Mouse (Mus musculus) monocyte, adult 2 months (primary cell): ENCODE measurements around the gene Mia2.
A peak's percentile ranks its signal among the peaks of the same experiment; 100 is the strongest.
"Not testable (repeated sequence)": the region's sequence is repeated elsewhere in the genome, so short reads cannot be mapped to it uniquely, and the experiment has no call there.

Experiments used
- DNase-seq, 2 experiments: peaks; one replicate each; pipeline ENCODE4 v3.0.0; 2022; ENCODE audit warnings: low spot score in 2 of 2, low read depth in 1 of 2

Mia2 gene

DNA sequence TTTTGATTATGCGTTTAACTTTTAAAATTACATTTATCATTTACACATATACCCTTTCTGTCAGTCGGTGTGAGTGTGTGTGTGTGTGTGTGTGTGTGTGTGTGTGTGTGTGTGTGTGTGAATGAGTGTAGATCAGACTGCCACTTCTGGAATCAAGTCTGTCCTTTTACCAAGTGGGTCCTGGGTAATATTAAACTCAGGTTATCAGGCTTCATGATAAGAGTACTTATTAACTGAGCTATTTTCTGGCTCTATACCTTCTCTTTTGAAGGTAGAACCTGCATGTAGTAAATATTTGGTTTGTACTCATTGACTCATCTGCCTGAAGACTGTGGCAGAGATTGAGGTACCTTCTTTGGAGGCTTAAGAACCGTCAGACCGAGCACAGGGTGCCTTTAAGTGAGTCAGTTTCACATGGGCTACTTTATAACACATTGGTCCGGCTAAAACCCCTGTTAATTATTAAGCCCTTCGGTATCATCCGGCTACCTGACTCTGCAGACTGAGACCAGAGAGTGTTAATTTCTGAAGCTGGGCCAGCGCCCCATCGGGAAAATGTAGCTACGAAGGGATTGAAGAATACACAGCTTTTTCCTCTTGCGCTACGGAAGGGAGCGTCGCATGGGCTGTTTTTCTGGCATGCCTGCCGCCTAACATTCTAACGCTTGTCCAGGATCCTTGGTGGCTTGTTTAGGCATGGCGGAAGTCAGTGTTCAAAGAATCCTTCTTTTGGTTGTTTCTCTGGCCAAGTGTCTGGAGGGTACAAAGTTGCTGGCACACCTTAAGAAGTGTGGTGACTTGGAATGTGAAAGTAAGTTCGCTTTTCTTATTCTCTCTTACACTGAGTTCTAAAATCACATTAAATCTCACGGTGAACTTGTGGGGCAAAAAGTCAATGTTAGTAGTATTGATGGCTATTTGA, at the start of gene Mia2:
TSS of gene Mia2 (plus strand) at position 696 of the 922 bp plus-strand sequence.
- no peak for DNase-seq

DNA sequence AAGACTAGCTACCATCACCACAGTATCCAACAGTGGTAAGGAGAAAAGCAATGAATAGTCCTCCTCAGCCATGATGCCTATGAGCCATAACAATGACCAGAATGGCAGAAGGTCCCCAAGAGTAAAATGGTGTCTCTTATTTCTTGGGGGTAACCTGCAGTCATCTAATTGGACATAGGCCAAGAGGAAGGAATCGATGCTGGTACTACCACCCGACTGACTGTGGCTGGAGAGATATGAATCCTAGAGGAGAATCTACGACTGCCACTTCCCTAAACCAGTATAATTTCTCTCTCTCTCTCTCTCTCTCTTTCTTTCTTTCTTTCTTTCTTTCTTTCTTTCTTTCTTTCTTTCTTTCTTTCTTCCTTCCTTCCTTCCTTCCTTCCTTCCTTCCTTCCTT, 43.1 kb upstream of the Mia2 start:
- no peak for DNase-seq

DNA sequence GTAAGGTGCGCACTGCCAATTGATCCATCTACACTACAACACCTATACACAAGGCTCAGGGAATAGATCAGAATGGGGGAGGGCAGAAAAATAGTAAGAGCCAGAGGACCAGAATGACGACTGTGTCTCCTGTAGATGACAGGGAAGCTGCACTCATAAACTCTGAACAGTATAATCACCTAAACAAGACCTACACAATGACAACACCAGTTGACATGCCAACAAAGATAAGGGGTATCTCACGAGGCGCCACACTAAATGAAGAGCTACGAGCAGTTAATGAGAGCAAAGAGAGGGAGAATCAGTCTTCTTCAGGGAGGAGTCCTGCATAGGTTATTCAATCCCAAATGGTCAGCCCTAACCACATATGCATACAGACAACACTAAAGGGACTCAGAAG, 42.4 kb upstream of the Mia2 start:
- DNase-seq, result no peak

DNA sequence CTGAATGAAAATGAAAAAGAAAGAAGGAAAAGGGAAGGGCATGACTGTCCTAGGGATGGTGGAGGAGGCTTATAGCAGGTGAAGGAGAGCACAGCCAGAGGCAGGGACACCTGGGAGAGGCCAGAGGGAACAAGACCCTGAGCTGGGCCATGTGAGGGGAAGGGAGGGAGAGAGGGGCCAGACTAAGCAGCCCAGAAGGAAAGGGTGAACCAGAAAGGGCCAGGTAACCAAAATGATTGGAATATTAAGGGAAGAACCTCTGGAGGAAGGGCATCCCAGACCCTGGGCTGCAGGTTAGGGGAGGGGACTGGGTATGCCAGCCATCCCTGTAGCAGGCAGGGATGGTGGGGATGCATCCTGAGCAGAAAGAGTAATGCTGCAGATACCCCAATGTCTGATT, 41.6 kb upstream of the Mia2 start:
- DNase-seq, result no peak

DNA sequence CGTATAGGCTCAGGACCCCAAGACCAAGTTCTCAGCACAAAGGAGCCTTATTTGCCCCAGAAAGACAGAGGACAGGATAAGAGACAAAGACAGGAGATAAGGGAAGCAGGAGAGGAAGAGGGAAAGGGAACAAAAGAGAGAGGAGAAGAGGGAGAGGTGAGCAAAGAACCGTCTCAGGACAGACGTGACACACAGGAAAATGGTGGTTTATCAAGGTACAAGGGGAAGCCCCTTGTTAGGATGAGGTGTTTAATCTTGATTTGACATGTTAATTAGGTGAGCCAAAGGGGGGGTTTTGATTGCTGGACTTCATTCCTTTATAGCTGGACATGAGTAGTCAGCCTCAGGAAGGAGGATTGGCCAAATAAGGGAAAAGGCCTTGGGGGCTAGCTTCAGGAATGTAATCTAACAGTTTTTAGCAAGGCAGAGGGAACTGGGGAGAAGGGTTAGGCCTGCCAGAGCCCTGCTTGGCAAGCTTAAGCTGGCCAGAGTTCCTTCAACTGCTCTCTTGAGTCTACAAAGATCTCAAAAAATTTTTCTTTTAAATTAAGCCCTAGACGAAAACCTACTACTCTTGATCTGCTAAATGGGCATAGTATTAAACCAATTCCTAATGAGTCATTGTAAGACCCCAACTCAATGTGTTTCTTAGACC, 40.3 kb upstream of the Mia2 start:
- no peak for DNase-seq

DNA sequence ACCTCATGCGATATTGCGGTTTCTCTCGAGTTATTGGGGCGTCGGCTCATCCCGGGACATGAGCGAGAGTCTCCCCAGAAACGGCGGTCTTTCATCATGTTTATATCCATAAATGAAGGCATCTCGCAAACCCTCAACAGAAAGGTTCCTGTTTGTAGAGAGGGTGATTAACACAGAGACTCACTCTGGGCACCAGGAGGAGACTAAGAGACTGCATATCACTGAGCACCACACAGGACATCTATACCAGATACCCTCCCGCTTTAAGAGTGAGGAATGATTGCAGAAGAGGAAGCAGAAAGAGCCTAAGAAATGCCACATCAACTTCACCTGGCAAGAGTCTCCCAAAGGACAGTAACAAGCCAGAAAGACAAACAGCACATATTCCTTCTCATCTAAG, 39.4 kb upstream of the Mia2 start:
- no peak for DNase-seq

DNA sequence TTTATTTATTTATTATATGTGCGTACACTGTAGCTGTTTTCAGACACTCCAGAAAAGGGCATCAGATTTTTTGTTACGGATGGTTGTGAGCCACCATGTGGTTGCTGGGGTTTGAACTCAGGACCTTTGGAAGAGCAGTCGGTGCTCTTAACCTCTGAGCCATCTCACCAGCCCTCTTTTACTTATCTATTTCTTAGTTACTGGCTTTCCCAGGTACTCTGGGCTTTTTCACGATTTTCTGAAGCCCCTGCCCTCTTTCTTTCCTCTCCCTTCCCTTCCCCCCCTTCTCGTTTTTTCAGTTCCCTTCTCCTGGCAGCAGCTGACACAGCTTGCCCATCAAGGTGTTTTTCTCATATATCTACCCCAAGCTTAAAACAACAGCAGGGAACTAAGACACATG, 37.4 kb upstream of the Mia2 start:
- DNase-seq, result not testable (repeated sequence)

DNA sequence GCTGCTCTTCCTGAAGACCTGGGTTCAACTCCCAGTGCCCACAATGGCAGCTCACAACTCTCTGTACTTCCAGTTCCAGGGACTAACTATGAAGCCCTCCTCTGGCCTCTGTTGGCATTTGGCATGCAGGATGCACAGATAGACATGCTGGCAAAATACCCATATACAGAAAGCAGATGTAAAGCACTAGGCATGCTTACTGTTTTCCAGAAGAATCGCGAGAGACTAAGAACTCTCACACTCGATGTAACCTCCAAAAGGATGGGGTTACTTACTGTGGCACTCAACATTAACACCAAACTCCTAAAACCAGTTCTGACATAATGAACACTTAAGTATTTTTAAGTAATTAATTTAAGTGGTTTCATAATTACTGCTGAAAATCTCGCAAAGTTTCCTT, 35.3 kb upstream of the Mia2 start:
- DNase-seq, result no peak

DNA sequence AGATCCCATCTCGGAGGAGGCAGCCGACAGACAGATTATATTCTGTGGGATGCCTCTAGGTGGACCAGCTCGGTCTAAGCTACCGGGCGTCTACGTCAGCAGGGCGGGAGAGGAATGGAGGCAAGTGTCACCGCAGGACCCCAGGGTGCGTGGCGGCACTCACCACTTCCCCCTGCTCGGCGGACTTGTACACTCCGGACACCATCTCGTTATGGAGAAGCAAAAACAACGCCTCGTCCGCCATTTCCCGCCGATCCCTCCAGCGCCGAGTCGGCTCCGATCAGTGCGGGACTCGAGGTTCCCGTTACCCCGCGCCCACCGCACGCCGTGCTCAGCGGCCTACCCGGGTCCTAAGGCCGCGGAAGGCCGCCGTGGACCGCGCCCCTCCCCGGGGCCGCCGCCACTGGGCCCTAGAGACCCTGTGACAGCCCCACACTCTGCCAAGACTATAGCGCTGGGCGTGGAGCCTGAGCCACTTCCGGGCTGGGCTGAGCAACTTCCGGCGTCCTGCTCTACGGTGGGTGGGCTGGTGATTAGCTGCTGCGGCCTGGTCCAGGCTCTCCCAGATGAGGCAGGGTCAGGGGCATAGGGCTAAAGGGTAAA, 34.5 kb upstream of the Mia2 start, which contains the start of gene Trappc6b:
TSS of gene Trappc6b (minus strand) at position 480 of the 603 bp plus-strand sequence.
- peak; percentile 47 to 70 for DNase-seq

DNA sequence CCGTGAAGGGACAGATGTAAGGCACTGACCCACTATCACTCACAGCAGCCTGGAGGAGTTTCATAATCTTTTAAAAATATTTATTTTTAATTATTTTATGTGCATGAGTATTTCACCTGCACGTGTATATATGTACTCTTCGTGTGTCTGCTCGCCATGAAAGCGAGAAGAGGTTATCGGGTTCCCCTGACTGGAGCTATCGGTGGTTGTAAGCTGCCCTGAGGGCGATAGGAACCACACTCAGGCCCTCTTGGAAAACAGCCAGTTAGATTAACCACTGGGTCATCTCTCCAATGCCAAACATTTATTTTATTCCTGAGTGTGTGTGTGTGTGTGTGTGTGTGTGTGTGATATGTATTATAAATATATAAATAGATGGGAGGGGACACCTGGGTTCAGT, 30.8 kb upstream of the Mia2 start:
- no peak for DNase-seq

DNA sequence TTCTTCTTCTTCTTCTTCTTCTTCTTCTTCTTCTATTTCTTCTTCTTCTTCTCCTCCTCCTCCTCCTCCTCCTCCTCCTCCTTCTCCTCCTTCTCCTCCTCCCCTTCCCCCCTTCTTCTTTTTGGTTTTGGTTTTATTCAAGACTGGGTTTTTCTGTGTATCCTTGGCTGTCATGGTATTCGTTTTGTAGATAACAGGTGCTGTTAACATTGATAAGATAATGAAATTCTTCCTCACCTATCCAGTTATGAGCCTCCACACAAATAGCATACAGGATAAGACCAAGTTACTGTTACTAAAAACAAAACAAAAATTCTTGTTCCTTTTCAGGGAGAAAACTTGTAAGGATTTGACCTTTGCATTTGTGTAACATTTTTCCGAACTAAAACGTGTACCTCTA, 29.8 kb upstream of the Mia2 start:
- DNase-seq, result no peak

DNA sequence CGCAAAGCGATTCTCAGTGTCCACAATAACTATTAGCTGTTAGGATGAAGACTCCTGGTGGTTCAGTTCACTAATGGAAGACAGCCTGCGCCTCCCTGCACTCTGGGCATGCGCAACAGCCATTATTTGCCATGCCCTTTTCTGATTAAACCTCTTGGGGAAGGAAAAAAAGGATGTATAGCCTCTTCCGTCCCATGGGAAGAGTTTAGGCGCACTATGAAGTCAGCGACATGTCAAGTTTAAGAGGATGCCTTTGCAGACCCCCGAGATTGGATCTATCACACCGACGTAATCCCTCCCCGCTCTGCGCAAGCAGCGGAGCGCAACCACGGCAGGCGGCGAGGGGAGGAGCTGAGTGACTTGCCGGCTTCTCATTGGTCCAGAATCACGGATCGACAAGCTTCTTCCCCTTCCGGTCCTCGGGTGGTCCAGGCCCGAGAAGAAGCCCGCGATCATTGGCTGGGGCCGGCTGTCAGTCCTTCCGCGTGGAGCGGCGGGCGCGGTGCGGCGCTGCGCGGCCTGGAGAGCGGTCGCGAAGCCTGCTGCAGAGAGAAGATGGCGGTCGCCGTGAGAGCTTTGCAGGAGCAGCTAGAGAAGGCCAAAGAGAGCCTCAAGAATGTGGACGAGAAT, 29.0 kb upstream of the Mia2 start, which contains the start of gene Pnn:
TSS of gene Pnn (plus strand) at position 437 of the 630 bp plus-strand sequence.
- DNase-seq, result peak; percentile 93 to 95

DNA sequence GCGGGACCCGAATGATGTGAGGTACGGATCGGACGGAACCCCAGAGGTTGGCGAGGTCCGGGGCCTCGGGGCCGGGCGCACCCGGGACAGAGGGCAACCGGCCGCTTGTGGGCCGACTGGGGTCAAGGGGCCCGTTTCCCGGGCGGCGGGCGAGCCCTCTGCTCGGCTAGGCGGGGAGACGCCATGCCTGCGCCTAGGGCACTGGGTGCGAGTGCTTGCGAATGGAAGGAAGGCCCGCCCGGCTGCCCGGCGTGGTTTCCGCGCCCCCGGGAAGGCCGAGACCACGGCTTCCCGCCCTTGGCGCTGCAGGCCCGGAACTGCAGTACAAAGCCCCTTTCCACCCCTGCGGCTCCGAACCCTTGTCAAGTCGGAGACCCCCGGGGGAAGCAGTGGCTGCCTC, 28.5 kb upstream of the Mia2 start:
- DNase-seq, result peak in 1 of 2 experiments; percentile 1

DNA sequence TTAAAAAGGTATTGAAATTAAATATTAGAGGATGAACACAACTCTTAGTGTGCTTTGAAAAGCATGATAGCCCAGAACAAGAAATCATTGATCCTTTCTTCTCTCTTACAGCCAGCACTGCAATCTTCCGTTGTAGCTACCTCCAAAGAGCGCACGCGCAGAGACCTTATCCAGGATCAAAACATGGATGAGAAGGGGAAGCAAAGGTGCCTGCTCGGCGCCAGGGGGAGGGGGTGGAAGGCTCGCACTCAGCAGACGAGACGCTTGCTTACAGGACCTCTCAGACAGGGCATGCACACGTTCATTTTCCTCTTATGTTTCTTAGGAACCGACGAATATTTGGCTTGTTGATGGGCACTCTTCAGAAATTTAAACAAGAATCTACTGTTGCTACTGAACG, 26.8 kb upstream of the Mia2 start:
- no peak for DNase-seq

DNA sequence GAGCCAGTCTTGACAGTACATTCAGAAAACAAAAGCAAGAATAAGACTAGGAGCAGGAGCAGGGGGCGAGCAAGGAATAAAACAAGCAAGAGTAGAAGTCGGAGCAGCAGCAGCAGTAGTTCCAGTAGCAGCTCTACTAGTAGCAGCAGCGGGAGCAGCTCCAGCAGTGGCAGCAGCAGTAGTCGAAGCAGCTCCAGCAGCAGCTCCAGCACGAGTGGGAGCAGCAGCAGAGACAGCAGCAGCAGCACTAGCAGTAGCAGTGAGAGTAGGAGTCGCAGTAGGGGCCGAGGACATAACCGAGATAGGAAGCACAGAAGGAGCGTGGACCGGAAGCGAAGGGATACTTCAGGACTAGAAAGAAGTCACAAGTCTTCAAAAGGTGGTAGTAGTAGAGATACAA, 23.3 kb upstream of the Mia2 start:
- DNase-seq, result no peak

DNA sequence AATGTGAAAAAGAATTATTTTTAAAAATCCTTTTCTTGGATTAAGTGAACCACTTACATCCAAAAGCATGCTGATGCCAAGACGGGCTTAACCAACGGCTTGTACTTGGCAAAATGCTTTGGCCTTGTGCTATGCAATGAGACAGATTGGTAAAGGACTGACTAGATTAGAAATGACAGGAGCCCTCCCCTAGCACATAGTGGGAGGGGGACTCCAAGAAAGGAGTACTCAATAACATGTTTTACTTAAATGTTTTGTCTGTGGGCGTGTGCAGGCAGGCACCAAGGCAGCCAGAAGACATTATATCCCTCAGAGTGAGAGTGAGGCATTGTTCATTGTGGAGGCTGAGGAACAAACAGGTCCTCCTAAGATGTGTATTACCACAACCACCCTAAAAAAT, 21.5 kb upstream of the Mia2 start:
- DNase-seq, result no peak

DNA sequence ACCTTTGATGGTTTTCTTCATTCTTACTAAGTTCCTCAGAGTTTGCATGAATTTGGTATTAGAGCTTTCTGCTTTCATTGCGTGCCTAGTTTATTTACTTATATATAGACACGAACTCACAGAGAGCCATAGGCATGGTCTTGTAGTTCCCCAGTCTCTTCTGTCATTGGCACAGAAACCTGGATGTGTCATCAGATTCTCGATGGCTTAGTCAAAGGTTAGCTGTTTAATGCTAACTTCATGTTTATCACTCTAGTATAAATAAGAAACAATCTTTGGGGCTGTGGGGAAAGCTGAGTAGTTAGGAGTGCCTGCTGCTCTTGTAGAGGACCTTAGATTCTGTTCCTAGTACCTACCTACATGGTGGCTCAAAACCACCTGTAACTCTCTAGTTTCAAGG, 18.6 kb upstream of the Mia2 start:
- DNase-seq, result no peak

DNA sequence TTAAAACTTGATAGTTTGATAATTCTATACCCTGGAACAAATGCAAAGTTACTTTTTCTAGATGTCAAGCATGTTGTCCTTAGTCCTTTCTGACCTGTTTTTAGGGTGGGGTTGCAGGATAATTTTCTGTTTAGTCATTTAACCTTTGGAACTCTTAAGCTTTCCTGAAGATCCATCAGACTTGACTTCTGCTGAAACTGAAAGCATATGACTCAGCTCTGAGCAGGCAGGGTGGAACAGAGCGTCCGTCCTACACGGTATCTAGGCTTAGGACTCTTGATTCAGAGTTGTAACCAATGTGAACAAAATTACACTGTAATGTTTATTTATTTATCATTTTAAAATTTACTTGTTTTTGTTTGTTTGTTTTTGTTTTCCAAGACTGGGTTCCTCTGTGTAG, 17.7 kb upstream of the Mia2 start:
- DNase-seq, result no peak

DNA sequence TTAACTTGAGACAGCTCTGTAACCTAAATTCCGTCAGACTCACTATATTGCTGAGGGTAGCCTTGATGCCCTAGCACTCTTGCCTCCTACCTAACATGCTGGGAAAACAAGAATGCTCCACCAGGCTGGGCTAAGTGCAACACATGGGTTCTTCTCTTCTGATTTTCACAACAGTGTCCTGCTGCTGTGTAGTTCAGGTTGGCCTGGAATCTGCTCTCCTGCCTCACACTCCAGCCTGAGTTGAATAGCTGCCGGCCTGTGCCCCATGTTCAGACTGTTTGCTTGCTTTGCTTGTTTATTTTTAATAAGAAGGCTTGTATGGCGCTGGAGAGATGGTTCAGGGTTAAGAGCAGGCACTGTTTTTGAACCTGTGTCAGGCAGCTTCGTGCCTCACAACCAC, 15.1 kb upstream of the Mia2 start:
- DNase-seq, result no peak

DNA sequence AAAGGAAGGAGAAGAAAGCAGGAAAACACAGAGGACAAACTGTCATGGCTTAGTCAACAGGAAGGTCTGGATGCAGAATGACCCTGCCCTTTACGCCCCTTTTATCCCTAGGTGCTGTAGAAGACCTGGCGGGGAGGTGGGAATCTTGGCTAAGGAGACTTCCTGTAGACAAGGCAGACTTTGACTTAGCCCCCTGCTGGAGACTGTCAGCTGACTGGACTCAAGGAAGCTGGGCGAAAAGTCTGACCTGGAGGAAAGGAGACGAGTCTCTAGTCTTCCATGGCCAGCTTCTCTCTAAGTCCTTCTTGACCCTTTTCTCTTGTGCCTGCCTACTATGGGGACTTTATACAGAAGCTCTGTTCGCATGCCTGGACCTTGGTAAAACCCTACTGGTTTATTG, 11.2 kb upstream of the Mia2 start:
- DNase-seq, result no peak

DNA sequence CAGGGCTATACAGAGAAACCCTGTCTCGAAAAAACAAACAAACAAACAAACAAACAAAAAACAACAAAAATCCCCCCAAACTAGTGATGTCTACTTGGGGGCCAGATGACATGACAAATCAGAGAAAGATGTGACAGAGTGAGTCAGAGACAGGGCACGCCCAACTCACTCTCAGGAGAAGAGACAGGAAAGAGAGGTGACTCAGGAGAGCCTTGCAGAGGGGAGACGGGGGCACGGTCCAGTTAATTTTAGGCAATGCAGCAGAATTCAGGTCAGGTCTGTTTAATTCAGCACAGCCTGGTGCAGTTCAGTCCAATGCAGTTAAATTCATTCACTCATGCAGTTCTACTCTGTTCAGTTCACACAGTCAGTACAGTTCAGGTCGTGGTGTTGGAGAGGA, 9.4 kb upstream of the Mia2 start:
- DNase-seq, result no peak

DNA sequence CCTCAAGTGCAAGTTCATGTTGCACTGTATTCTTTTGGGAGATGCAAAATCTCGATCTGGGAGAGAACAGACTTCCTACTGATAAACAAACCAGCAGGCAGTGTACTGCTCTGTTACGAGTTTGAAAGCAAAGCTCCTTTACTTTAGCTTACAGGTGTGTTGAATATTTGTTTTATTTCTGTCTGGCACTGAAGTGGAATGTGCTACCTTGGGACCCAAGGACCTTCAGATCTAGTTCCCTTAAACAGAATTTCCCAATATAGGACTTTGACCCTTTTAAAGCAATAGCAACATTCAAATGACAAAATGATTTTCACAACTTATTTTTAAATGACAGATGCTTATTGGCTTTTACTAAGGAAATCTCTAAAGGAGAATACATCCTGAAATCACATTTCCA, 2.1 kb upstream of the Mia2 start:
- no peak for DNase-seq
